Mouse (Mus musculus): ENCODE data around the gene Dnm3. TPM values are rescaled to one million over a fixed set of nuclear protein-coding genes. Genes with fewer than 3 reads are reported as not detected.

Gene Dnm3
- polyA plus RNA-seq (2017; shearing (Covaris generic)) = 1 to 10 TPM; 1.3 to 2.6 TPM

DNA sequence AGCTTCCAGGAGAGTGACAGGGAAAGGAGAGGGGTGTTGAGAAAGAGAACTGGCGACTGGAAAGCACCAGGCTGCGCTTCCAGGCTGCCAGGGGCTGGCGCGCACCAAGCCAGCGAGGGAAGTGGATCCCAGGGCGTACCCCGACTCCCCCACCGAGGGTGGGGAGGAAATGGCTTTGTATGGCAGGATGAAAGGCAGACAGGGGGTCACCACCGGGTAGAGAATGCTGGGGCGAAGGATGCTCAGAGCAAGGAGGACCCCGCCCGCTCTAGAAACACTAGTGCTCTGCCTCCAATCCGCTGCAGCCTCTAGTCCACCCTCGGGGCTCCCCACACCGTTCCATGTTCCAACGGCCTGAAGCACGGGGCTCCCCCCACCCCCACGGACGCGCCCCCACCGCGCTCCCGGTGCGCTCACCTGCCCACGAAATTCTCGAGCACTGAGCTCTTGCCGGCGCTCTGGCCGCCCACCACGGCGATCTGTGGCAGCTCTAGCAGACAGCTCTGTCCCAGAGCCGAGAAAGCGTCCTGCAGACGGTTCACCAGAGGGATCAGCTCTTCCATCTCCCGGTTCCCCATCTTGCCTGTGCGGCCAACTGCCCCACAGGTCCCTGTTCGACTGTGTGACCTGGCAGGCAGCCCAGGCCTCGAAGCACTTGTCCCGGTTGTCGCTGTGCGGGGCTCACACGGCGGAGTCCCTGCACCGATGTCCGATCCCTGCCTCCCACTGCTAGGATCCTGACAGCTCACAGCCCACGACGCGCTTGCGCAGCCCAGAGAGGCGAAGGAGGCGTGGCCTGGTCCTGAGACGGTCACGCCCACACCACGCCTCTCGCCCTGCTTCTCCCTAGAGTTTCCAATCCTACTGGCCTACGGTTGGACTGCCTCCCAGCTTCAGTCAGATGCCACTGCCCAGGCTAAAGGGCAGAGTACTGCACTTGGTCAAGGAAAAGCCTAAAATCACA, at the start of gene Dnm3:
Dnm3 (minus strand) TSS at position 789 of the 964 bp plus-strand sequence.
- peak; percentile 36 for ATAC-seq

DNA sequence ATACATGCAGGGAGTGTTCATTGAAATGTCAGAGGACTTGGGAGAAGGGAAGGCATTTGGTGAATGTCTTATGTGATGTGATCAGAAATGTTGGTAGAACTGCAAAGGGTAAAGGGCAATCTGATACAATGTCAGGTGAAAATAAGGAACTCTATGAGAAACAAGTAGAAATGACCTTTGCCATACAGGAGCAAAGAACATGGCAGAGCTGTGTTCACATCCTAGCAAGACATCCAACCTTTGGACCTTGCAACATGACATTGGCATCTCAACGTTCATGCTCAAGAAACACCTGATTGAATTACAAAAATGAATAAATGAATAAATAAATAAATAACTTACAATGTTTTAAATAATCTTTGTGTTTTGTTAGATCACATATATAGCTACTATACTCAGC, 37.3 kb upstream of the Dnm3 start:
- no peak for ATAC-seq

DNA sequence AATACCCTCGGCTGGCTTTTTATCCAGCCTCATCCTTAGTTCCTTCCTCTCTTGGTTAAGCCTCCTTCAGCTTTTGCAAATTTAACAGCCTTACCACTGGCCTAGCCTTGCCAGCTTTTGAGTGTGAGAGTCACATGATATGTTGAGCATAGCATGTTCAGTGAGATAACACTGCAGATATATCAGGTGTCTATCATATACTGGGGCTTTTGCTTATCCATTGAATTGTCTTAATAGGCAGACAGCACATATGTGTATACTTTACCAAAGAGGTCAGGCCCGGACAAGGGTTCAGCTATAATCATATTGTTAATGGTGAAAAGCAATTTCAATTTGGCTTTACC, 32.2 kb upstream of the Dnm3 start:
- no peak for ATAC-seq

DNA sequence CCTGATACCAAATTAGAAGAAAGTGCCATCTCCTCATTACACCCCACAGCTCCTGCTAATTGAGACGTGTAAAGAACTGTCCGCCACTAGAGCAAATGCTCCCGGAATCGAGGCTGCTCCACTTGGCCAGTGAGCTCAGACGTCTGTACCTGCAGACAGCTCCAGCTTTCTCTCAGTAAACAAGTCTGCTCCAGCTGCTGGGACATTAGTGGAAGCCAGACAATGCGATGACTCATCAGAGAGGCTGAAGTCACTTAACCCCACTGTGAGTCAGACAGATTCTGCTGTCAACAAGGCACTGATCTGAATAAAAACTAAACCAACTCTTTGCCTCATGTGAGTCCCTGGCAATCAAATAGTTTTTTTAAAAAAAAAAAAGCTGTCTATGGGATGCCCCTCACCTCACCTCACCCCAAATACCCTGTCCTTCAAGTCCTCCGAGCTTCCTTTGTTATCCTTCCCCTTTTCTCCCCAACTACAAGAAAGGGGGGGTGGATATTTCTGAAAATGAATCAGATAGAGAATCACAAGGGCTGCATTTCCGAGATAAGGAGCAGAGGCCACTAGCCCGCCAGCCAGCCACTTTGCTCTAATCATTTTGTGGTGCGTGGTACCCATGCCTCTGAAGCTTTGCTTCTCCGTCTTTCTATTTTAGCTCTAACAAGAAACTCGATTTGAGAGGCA, 31.6 kb upstream of the Dnm3 start:
- ATAC-seq = no peak

DNA sequence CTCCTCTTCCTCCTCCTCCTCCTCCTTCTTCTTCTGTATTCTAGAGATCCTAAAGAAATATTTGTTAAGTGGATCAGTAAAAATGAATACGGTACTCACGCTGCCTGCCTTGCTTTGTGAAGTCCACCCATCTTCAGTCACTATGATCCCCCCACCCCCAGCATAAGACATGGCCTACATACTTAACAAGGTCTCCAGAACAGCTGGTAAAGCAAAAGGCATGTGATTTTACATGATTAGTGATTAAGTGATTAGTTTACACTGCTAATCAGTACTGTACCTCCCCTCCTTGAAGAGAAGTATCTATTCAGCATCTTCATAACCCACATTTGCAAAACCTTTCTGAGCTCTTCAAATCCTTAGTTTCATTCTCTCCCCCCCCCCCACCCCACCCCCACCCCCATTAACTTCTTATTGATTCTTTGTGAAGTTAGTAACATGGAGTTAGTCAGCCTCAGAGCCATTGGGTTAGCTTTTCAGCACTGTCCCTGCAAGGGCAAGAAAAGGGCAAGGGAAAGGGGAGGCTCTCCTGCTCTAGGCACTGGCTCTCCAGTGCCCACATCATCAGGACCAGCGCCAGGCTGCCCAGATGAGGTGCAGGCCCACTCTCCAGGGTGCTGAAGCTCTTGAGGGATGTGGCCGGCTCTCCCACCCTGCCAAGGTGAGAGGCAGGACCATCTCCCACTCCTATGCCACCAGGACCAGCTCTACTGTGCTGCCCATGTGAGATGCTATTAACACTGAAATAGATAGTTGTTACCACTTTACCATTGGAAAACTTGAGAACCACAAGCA, 30.6 kb upstream of the Dnm3 start:
- ATAC-seq = no peak

DNA sequence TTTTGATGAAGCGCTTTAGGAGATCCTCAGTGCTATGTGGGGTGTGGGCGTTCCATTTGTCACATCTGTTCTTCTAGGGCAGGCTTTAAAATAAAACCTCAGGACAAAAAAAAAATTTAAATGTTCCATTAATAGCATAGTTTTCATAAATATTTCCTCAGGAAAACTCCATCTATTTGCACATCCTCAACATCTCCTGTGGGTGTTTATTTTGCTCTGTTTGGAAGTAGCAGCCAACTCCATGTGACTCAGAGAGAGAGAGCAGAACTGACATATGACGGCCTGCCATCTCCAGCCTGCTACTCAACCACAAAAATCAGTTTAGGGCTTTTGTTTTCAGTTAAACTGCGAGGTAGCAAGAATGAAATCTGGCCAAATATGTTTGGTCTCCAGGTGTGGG, 28.7 kb upstream of the Dnm3 start:
- no peak for ATAC-seq

DNA sequence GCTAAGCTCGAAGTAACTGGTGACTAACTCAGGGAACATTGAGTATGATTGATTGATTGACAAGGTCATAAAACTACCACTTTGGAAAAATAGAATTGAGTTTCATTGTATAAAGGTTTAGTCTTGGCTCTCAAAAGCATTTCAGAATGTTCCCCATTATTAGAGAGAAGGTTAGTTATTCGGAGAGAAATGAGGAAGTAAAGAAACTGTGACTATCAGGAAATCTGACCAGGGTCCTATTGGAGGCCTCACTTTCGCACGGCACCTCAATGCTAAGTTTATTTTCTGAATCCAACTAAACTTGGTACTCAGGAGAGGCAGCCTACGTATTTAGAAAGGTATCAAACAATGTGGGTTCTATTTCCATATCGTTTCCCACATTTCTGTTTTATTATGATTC, 27.8 kb upstream of the Dnm3 start:
- no peak for ATAC-seq

DNA sequence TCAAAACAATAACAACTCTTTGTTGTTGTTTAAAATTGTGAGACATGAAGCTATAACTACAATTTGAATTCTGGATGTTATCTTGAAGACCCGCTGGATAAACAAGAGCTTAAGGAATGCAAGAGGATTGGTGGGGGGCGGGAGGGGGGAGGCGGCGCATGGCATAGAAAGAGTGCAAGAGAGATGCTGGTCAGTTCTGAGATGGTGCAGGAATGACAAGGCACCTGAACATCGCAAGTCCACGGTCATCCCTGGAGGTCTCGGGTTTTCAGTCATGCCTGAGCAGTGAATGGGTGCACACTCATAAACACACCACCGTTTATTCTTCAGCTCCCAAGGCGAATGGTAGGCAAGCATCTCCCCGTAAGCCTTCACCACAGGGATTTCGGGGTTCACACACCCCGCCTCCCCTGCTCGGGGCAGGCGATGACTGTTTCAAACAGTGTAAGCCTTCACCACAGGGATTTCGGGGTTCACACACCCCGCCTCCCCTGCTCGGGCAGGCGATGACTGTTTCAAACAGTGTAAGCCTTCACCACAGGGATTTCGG, 1.2 kb downstream of the Dnm3 start:
- ATAC-seq = no peak

DNA sequence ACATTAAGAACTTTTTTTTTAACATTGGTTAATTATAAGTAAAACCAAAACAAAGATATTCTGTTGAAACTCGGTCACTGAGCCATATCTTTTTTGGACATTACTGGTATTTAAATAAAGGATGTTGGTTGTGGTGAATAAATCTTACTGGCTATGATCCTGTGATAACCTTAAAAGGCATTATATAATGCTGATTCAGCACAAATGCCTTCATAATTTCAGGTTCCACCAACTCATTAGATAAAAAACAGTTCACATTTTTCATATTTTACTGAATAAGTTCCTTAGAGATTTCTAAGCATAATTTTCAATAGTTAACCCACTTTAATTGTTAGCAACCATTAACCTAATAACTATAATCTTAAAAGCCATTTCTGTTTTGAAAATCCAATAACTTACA, 4.9 kb downstream of the Dnm3 start:
- ATAC-seq = no peak

DNA sequence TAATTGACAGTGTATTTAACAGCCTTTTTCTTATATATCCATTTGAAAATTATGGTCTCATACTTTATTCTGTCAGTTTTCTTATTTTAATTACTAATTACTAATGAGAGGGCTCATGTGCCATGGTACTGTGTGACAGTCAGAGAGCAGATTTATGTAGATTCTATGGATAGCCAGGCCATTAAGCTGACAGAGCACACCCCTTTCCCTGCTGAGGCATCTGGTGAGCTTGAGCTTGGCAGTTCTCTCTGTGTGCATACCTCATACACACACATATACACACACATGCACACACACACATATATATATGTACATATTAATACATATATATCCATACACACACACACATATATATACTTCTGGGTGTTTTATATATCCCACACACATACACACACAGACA, 6.7 kb downstream of the Dnm3 start:
- no peak for ATAC-seq

DNA sequence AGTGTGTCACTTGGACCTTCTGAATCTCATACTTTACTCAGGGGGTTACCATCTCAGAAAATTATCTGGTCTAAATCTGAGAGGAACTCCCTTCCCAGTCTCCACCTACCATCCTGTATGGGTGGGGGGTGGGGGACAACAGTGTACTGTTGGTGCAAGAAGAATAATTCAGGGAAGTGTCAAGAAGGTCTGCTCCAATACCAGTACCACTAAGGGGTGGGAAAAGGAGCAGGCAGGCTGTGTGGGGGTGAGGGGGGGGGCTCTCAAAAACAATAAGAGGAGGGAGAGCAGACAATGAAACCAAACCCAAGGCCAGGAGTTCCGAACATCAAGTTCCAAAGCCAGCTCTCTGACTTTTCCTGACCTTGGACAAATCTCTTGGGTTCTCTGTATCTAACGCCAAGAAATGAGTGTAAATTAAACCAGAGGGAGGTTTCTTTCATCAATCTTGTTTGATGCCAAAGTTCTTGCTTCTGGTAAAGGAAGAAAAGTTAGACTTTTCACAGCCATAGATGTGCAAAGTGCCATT, 8.0 kb downstream of the Dnm3 start:
- no peak for ATAC-seq

DNA sequence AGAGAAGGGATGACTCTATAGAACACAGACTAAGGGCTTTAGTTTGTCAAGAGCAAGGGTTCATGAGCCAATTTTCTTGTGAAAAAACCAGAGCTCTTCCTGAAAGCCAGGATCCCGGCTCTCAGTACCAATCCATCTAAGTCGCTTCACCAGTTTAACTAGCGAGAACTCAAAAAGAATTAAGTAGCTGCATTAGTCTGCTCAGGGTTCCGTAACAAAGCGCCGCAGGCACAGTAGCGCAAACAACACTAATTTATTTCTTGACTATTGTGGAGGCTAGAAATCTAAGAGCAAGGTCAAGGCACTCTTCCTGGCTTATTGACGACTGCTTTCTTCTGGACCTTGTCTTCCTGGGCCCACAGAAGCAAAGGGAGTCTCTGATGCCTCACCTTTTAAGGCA, 14.2 kb downstream of the Dnm3 start:
- no peak for ATAC-seq

DNA sequence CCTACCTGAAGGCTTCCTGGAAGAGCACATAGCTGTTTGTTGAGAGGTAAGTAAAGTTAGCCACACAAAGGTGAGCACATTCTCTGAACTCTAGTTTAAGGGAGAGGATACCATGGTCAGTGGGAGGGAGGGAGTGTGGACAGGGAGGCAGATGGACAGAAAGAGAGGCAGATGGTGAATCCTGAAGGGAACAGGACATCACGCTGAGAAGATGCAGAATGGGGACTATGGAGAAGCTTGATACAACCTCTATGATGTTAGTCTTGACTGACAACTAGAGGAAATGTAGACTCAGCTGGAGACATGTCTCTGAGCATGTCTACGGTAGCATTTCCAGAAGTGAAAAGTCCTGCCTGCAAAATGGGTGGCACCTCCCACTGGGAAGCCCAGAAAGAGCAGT, 19.1 kb downstream of the Dnm3 start:
- no peak for ATAC-seq

DNA sequence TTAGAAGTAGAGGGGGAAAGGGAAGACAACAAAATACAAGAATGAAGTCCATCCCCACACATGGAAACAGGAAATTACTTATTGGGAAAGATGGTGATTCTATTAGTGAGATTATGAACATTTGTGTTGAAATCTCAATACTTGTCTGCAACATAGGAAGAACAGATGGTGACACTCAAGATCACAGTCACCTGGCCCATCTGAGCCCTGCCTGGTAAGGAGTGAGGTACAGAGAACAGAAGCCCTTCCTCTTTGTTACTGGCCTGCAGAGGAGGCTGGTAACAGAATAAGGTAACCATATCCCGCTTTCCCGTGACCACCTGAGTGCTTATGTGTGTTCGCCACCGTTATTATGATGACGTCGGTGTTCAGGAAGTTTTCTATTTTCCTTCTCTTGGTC, 21.0 kb downstream of the Dnm3 start:
- no peak for ATAC-seq

DNA sequence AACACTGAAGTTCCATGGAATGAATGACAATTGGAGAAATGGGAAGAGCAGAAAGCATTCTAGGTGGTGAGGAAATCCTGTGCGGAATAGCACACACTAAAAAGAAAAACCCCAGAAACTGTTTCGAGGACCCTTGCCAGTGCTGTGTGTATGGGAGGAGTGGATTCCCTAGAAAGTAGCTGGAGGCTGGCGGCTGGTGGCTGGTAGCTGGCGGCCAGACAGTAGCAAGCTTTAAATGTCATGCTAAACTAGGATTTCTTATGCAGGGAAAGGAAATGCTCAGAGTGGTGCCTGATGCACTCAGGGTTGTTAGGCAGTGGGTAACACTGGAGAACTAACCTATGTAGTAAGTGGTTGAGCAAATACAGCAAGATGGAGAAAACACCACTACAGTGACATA, 21.4 kb downstream of the Dnm3 start:
- ATAC-seq = no peak

DNA sequence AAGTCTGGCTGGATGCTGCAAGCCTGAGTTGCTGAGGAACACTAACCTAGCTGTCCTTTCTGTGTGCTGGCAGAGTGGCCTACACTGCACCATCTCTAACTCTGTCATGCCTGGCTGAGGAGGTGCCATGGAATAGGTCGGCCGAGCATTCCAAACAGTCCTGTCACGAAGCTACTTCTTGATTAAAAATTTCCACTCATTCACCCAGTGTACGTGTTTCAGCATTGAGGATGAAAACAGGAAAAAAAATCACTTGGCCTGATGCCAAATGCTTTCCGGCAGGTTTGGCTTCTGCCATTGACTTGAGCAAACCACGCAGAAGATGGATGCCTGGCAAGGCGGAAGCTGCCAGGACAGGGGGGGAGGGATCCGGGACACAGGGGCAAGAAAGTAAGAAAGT, 24.3 kb downstream of the Dnm3 start:
- no peak for ATAC-seq

DNA sequence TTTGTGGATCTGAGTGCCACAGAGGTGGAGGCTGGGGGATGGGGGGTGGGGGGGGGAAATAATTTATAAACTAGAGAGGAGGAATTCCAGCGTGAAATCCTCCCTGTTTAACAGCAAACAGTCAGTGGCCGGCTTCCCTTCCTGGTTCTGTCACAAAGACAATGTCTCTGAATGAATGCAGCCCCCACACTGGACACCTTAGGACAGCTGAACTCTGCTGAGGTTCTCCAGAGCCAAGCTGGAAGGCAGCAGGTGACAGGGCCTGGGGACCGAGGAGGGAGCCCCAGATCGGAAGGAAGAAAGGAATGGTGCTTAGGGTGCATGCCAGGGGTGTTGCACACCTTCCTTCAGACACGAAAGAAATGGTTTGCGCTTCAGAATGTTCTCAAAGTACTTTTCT, 24.8 kb downstream of the Dnm3 start:
- ATAC-seq = no peak

DNA sequence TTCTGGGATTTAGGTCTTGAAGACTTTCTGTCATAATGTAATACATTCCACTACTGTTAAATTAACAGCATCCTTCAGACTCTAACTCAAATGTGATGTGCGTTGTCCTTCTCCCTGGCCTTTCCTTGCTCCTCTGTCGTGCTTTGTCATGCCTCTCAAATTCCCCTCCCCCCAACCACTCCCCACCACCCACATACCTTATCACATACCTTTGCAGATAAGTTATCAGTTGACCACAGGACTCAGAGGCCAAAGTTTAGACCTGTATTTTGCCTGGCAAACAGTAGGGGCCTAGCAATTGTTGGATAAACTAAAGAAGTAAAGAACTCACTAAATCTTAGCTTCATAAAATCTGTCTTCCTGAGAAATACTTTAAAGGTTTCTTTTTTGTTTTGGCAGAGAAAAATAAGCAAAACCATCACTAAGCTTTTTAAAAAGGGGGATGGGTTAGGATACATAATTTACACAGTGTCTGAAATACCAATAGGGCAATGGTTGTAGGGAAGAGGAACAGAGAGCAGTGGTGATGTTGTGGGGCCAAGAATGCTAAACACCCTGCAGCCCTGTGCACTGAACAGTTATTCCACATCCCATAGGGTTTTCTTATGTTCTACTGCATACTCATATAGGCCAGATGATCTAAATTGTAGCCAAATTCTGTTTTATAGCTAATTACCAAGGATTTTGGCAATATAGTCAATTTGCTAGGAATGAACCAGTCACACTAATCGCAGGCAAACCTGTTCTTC, 28.5 kb downstream of the Dnm3 start:
- ATAC-seq = no peak

DNA sequence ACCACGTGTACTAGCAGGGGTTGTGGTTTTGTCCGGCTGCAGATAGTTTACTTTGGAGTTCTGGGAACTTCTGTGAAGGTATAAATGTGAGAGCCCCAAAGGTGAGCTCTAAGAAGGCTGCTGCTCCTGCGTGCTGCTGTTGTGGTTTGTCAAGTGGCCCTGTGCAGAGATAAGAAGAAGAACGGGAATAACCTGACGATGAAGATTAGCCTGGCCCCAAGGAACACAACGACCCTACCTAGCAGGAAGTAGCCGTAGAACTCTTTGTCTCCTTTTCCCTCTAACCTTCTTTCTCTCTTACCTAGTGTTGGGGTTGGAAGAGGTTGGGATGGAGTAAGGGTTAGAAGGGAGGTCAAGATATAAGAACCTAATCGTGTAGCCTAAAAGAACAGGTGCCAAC, 33.0 kb downstream of the Dnm3 start:
- no peak for ATAC-seq

DNA sequence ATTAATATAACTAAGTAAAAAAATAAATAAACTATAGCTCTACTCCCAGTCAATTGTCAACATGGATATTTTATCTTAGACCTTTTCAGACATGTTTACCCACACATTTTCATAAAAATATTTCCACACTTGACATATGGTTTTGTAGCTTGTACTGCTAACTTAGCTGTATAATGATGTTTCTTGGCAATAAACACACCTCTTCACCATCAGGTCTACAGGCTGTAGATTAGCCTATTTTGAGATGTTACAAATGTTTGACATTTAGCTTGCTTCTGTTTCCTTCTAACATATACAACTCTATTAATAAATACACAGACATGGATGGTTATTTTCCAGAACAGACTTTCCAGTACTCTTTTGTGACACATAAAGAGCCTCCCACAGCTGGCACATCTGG, 38.3 kb downstream of the Dnm3 start:
- ATAC-seq = no peak

DNA sequence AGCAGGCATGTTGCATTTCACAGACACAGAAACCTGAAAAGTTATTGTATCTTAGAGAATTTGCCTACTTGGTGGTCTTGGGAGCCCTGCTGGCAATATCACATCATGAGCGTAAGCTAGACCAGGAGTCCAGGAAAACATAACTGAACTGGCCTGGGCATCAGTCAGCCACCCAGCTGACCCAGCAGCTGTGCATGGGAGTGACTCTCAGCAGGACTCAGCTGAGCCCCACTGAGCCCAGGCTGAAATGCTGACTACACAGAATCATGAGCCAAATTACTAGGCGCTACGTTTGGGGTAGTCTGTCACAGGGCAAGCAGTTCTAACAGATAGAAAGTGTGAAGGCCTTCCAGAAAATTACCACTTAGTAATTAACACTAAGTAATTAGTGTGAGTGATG, 41.2 kb downstream of the Dnm3 start:
- ATAC-seq = no peak

DNA sequence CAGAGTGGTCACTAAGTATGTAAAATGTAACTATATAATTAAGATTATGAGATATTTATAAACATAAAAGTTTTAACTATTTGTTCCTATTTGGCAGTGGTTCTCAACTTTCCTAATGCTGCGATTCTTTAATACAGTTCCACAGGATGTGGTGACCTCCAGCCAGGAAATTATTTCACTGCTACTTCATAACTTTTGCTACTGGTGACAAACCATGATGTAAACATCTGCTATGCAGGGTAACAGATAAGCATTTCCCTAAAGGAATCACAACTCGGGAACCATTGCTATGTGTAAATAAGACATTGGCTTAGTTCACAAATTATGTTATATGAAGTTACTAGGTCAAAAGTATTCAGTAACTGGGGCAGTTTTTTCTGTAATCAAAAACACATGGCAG, 48.9 kb downstream of the Dnm3 start:
- no peak for ATAC-seq
